Mouse (Mus musculus) embryo, embryonic 9.5 days (tissue): ENCODE measurements at regions not wholly inside any gene's neighbourhood (a gene's known extent, or its start where the extent isn't known, plus 50 kb on each side); places are given as distances from the start of the nearest gene placed in this dataset.
"Not testable (repeated sequence)": the region's sequence is repeated elsewhere in the genome, so short reads cannot be mapped to it uniquely, and the experiment has no call there.

Experiments used
- DNase-seq: peaks from one replicate; pipeline ENCODE4 v3.0.0-alpha.2; 2017; ENCODE audit errors: extremely low spot score

DNA sequence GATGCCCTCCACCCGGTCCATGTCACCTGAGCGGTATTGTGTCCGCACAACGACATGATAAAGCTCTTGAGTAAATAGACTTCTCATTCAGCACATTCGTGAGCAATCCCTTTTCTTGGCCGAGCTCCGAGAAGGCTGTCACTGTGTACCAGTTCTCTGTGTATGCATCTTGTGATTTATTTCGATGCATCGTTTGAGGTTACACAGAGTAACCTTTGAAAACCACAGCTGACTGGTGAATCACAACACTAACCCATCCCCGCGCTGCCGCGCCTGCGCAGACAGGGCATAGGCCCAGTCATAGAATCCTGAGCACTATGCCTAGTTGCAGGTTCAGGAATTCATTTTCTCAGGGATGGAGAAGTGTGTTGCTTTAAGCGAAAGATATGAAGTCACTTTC lies 201.4 kb downstream of the Med10 start:
- DNase-seq = no peak

DNA sequence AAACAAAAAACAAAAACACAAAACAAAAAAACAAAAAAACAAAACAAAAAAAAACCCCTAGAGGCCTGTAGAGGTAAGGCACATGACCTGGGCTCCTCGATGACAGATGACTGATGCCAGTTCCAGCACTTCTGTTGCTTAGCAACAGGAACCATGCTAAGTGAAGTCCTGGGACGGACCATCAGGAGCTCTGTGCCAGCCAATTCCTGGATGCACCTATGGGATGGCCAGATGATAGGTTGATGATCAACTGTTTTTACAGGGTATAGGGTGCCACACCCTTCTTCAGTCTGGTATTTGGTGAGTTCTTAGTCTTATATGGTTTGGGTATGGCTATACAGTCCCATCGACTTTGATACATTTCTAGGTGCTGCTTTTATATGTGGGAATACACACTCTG lies 209.9 kb downstream of the Med10 start:
- no peak for DNase-seq

DNA sequence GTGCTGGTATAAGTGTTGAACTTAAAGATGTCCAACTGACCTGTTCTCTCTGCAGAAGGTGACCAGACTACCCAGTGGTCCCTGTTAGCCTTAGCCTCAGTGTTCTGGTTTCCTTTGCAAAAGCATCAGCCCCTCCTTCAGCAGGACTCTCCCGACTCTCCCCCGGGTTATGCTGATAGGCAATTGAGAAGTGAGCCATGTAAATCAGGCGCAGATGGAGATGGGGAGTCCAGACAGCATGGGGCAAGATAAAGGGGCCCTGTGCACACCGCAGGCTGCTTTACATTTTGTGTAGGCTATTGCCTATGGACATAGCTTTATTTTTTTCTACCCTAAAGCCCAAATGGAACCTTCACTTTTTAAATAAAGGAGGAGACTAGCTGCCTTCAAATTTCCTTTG lies 213.0 kb downstream of the Med10 start:
- no peak for DNase-seq

DNA sequence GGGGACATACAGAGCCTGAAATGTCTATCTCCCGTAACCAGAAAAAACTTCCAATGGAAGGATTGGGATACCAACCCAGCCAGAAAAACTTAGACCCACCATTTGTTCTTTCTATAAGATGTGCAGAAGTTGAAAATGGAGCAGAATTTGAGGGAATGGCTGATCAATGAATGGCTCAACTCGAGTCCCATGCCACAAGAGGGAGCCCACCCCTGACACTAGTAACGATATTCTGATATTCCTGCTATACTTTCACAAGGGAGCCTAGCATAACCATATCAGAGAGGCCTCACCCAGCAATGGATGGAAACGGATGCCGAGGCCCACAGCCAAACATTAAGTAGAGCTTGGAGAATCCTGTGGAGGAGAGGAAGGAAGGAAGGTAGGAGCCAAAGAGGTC lies 215.3 kb downstream of the Med10 start:
- DNase-seq = no peak

DNA sequence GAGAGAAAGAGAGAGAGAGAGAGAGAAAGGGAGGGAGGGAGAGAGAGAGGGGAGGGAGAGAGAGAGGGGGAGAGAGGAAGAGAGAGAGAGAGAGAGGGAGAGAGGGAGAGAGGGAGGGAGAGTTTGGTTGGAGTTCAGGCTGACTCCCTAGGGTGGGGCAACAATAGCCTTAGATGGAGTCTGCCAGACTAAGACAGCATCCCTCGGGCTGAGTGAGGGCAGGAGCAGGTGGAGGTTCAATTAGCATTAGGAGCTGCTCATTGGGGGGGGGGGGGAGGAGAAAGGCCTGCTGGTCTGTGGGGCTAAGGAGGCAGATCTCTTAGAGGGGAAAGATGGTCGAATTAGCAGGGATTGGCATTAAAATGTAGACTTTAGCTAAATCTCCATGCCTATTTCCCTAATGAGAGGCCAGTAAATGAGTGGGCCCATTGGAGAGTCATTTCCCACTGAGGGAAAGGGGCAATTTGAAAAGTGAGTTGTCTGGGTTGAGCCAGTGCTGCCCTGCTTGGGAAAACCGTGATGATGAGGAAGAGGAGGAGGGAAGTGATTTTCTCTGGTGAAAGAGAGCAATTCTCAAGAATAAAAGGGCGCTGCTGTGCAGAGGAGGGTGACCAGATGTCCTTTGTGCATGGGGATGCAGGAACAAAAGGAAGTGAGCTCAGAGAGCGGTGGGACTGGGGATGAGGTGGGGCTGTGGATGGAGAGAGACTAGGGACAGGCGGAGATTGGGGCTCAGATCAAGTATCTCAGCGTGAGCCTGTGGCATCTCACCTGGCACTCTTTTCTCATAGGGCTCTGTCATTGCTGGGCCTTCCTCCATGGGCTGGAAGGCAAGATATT lies 218.0 kb downstream of the Med10 start:
- DNase-seq = no peak

DNA sequence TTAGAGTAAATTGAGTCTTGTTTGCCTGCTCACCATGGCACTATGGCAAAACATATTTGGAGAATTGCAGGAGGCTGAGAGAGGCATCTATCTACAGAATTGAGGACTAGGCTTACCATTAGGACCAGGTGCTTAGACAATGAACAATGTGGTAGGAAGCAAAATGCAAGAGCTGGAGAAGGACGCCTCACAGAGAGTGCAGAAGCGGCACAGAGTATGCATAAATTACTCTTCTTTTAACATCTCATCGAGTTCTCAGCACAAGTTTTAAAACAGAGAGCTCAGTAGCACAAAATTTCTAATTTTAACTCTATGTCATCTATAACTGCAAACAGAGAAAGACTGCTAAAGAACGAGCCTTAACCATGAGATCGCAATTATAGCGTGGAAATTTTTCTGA lies 231.1 kb downstream of the Med10 start:
- no peak for DNase-seq

DNA sequence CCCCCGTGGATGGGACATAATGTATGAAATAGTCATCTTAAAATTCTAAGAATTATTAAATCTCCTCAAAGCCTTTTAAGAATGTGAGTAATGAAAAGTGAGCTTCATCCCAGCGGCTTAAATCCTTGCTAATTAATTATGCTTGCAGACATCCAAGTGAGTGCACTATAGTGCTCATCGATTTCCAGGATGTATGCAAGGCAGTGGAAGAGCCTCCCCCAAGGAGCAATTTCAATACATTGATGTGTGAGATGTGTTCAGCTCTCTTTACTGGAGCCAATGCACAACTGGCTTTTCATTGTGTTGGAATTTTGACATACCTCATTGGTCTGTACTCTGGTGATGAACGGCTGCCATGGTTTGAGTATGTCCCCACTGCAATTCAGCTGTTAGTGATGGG lies 231.6 kb downstream of the Med10 start:
- no peak for DNase-seq

DNA sequence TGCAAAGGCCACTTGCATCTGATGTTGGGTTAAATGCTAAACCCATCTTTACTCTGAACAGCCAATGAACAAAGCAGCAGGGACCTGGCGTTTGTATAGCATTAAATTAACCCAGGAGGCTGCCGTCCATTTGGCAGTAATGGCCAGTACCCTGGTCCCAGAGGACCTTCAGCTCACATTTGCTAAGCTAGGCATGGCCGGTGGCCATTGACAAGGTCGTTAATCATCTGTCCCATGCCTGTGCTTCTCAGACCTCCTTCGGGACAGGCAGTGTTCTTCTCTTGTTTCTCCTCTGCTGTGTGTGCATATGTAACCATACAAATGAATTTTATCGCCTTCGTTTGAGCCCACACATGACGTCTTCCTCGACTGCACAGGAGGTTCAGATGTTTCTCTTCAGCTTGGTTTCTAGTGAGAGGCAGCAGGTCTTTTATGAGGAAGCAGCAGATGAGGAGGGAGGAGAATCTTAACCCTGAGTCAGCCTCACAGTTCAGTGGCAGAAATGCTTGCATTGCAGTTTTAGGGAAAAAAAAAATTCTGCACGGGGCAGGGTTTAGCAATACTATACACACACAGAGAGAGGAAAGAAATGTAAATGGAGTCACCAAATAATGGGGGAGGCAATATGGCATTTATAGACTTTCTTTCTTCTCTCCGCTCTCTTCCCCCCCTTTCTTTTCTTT lies 235.9 kb downstream of the Med10 start:
- DNase-seq = peak; percentile 12

DNA sequence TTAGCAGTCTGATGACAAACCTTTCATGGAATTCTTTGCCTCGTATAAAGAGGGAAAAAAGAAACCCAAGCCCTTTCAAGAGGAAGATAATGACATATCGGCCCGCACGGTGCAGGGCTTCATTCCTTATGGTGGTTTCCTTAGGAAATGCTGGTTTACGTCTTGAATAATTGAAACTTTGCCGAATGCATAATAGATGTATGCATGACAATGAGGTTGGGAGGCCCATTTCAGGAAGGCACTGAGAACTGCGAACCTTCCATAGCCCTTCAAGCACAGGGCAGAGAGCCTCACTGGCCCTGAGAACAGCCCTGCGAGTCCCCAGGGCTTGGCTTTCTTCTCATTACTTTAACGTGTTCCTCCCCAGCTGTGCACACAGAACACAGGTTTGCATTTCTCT lies 255.7 kb downstream of the Med10 start:
- DNase-seq = no peak

DNA sequence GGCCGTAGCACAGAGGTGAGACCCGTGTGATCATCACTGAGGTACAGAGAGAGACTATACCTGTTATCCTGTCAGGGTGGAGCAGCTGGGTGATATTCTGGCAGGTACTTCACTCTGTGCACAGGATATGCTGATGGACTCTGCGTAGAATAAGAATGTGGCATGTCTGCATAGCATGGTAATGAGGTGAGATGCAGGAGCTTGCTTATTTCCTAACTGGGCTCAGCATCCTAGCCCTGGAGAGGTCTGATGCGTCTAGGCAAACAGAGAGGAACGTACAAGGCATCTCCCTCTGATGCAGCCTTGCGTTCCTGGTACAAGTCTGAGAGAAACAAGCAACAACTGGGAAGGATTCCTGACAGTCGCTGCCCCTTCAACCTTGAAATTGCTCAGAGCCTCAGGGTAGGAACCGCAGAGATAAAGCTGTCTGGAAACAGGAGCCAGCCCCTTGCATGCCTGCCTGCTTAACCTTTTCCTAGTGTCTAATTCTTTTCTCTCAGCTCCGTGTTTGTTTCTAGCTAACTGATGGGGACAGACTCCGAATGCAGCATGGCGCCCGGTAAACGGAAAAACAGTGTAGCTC lies 259.3 kb downstream of the Med10 start:
- DNase-seq = no peak

DNA sequence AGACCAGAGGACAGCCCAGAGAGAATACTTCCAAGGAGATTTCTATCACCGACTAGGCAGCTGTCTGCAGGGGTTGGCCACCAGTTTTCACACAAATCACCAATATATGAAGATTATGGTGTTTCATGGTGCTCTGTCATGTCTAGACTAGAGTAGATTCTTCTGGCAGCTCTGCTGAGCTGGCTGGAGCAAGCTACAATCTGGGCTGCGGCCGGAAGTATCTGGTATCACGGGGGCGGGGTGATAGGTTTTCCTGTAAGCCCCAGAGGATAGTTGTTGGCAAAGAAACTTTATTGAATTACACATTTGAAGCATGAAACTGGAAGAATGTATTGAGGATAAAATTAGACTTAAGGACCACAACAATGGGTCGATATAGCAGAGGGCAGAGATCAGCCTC lies 271.5 kb downstream of the Med10 start:
- DNase-seq = no peak

DNA sequence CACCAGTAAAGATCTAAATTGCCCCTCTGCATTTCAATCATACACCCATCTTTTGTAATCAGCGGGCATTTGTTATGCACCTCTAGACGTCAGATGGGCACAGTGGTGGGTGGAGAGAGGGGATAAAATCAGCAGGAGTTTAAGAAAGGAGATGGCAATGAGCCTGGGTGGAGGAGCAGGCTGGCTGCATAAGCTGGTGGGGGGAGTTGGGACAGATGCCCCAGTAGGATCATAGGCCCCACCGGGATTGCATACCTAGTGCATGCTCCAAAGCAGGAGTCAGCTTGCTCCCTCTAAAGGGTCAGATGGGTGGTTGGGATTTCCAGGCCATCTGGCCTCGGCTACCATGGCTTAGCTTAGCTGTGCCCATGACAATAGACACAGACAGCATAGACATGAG lies 273.2 kb downstream of the Med10 start:
- no peak for DNase-seq

DNA sequence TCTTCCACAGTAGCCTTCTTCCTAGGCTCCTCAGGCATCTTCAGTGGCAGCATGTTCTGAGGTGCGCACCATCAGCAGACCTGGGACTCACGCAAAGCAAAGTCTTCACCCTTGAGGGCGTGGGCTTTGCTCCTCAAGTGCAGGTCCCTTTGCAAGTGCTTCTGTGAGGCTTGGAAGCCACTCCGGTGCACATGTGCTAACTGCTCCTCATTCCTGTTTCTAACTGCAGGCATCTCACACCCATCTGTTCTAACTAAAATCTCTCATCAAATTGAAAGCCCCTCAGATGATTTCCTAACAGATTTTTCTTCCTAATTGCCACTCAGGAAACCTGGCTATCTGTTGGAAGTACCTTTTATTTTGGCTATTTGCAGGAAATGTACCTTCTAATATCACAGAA lies 278.9 kb downstream of the Med10 start:
- no peak for DNase-seq

DNA sequence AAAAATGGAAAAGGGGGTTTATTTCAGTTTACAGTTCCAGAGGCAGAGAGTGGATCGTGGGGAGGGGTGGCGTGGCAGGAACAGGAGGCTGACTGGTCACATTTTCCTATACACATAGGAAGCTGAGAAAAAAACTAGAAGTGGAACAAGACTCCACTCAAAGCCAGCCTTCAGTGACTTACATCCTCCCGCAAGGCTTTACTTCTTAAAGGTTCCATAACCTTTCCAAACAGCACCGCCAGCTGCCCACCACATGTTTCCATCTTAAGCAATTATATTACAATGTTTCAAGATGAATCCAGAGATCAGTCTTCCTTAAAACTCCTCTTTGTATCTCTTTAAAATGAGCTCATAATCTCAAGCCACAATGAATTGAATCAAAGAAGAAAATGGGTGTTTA lies 290.7 kb downstream of the Med10 start:
- DNase-seq = no peak

DNA sequence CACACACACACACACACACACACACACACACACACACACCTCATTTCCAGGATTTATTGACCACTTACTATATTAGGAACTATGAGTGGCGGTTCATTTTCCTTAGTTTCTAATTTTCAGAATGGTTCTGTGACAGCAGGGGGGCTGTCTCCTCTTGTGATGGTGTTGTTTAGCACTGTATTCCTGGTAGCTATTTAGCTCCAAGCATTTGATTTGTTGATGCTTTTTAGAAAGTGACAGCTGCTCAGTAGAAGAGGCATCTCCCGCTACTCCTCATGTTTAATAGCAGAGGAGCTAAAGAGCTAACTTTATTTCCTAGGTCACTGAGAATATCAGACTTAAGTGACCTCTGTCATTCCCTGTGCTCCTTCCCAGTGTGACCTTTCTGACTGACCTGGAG lies 291.8 kb downstream of the Med10 start:
- DNase-seq = no peak

DNA sequence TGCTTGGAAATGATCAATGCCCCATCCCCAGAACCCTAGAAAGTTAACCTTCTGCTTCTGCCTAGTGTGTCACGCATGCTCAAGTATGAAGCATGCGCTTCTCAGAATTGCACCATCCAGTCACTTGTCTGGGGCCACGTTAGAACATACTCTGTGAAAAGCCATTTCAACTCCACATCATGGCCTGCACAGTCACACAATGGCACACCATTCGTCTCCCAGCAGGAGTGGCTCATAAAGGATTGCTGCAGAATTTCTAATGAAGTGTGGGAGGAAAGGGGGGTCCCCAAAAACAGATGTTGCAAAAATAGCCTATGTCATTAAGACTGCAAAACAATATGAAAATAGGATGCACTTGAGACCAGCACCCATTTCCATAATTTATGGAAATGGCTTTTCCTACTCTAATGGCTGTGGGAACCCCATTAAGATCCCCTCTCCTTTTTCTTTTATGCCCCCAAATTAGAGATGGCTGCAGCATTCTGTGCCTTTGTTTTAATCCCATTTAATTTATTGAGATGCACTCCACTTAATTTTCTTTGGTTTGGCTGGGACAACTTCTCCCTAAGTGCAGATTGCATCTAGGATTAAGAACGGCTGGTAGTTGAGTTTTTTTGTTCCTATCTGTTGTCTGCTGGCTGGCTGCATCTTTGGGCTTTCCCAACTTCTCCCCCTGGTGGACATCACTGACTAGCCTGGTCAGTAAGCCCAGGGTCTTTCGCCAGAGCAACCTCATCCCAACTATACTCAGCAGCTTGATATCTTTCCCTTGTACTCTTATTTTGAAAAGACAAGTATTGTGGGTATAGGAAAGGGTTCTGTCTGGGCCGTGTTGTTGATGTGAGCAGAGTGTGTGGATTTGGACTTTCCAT lies 294.5 kb downstream of the Med10 start:
- peak; percentile 12 for DNase-seq

DNA sequence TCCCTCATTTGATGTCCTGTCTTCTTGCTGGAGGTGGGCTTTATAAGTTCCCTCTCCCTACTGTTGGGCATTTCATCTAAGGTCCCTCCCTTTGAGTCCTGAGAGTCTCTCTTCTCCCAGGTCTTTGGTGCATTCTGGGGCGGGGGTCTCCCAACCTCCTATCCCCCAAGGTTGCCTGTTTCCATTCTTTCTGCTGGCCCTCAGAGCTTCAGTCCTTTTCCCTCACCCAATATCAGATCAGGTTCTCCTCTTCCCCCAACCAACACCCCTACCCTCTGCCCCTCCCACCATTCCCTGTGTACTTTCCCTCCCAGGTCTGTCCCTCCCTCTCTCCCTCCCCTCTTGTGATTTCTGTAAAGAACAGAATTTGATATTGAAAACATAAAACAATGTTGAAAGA lies 297.9 kb downstream of the Med10 start:
- not testable (repeated sequence) for DNase-seq

DNA sequence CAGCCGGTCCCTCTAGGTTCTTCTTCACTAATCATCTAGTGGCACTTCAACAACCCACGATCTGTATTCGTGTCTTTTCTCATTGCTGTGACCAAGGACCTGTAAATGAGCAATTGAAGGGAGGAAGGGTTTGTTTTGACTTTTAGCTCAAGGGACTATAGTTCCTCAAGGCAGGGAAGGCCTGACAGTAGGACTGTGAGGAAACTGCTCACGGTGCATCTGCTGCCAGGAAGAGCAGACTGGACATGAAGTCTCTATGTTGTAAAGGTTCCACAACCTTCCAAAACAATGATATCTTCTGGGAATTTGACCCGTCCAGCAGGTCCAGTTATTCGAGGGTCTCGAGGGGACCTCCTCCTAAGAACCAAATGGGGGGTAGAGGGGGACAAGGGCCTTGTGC lies 300.8 kb downstream of the Med10 start:
- DNase-seq = no peak

DNA sequence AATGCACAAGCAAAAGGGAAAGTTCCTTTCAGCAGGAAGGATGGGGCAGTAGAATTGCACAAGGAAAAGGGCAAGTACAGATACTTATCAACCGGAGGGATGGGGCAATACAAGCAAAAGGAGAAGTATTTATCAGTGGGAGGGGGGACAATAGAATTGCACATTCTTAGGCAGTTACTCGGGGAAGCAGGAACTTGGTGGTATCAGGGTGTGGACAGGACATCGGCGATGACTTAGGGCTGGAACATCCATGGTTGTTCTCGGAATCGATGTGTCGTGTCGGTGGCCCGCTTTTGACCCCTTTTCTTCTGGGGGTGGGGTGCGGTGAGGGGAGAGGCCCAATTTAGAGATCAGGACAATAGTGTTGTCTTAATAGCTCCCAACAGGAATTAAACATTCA lies 301.3 kb downstream of the Med10 start:
- DNase-seq = not testable (repeated sequence)

DNA sequence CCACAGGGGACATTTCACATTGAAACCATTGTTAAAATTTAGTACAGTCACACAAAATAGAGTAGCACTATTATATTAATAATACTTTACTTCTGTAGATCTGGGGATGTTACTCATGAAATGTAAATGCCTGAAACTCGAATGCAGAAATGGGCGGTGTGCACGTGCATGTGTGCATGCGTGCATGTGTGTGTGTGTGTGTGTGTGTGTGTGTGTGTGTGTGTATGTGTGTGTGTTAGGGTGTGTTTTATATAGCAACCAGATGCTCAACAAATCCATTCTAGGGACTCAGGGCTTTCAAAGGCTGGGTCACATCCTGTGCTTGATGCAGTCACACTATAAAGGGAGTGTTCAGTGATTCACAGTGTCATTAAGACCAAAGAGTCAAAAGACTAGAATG lies 301.7 kb downstream of the Med10 start:
- DNase-seq = no peak

DNA sequence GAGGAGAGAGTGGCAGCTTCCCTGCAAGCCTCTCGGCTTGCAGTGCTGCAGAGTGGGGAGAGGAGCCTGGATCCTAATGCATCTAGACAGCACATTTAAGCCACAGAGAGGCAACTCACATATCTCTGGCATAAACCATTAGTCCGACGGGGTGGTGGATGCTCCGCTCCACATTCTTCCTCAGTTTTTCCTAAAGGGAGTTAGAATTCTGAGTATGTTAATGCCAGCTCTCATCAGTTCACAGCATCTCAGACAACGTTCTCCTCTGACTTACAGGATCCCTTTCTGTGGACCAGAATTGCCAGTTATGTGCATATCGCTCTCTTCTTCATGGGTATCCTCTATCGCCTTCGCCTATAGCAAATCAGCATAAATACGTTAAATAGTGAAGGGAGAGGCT lies 313.4 kb downstream of the Med10 start:
- no peak for DNase-seq

DNA sequence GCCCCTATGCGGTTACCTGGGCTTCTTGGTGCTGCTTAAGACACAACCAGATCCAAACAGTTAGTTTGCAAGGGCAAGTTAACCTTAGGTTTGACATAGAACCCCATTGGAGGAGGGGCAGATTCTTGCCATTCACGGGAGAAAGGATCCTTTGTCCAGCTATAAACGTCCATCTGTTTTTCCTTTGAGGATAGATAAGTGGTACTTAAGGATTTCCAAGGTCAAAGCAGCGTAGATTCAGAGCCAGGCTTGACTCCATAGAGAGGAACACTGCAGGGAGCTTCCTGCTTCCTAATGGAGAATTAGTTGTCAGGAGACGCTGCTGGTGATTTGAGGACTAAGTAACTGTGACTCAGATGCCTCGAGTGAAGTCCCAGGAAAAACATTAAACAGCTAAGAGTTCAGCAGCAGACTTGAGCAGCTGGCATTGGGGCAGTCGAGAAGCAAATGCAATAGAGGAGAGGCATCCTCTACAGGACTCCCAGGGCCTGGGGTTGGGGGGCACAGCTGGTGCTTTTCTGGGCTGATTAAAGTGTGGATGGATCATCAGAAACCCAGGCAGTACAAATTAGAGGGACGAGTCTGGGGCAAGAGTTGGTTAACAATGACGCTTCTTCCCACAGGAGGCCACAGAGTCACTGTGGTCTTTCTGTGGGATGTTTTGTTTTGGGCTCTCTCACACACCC lies 322.8 kb downstream of the Med10 start:
- no peak for DNase-seq
